Mouse (Mus musculus): ENCODE data around the gene Pde4a. TPM values are rescaled to one million over a fixed set of nuclear protein-coding genes. Genes with fewer than 3 reads are reported as not detected.
"Not testable (repeated sequence)": the region's sequence is repeated elsewhere in the genome, so short reads cannot be mapped to it uniquely, and the experiment has no call there.

The Pde4a gene
- polyA plus RNA-seq, 1 experiment from 2014 or later: 17.3 TPM

- no peak overlapping the region for H3K4me3 ChIP-seq (ENCODE audit: low read depth, low read length)
- no peaks in the 10 kb centered on the region for H3K36me3 ChIP-seq (ENCODE audit: control insufficient read depth, insufficient read depth, low read length)
- ATAC-seq: no peak
- H3K9me3 ChIP-seq (replicated peaks; ENCODE audit: control insufficient read depth, low read length): no peaks in the 10 kb centered on the region
- no peak overlapping the region for H3K27ac ChIP-seq (ENCODE audit: low read depth, low read length)
- H3K9ac ChIP-seq (ENCODE audit: low read length): no peak overlapping the region
- DNase-seq (ENCODE audit: low spot score): no peak
- peaks cover 51% of the 10 kb centered on the region for H3K27me3 ChIP-seq (replicated peaks; ENCODE audit: control insufficient read depth, insufficient read depth, low read length)
- 48% methylated on average over 17 of the region's 17 CpGs for WGBS
- H3K4me2 ChIP-seq (ENCODE audit: low read length): no peak overlapping the region
- H3K4me1 ChIP-seq (ENCODE audit: control insufficient read depth, insufficient read depth, low read length): no peaks in the 10 kb centered on the region
Observed at GRCm38 (mm10) chr9:21249629-21250508, 84.4 kb downstream of the Pde4a start.

- peaks cover 44% of the 10 kb centered on the region for H3K27me3 ChIP-seq (replicated peaks; ENCODE audit: control insufficient read depth, insufficient read depth, low read length)
- no peak overlapping the region for H3K4me3 ChIP-seq (ENCODE audit: low read depth, low read length)
Observed at GRCm38 (mm10) chr9:21250509-21250908, 85.0 kb downstream of the Pde4a start.

GRCm38 (mm10) chr9:21251116-21251735 lies 85.7 kb downstream of the Pde4a start:
- H3K36me3 ChIP-seq (ENCODE audit: control insufficient read depth, insufficient read depth, low read length): no peaks in the 10 kb centered on the region
- WGBS: 75% methylated on average over 13 of the region's 13 CpGs
- H3K4me3 ChIP-seq (ENCODE audit: low read depth, low read length): no peak overlapping the region
- no peak overlapping the region for H3K4me2 ChIP-seq (ENCODE audit: low read length)
- H3K9ac ChIP-seq (ENCODE audit: low read length): no peak overlapping the region
- ATAC-seq (no peak), DNase-seq (ENCODE audit: low spot score) (no peak)
- no peaks in the 10 kb centered on the region for H3K4me1 ChIP-seq (ENCODE audit: control insufficient read depth, insufficient read depth, low read length)
- H3K27me3 ChIP-seq (replicated peaks; ENCODE audit: control insufficient read depth, insufficient read depth, low read length): peaks cover 37% of the 10 kb centered on the region
- H3K27ac ChIP-seq (ENCODE audit: low read depth, low read length): no peak overlapping the region
- no peaks in the 10 kb centered on the region for H3K9me3 ChIP-seq (replicated peaks; ENCODE audit: control insufficient read depth, low read length)

More at GRCm38 (mm10) chr9:21250509-21250908, 85.0 kb downstream of the Pde4a start:
- 50% methylated on average over 2 of the region's 2 CpGs for WGBS
- Histone ChIP-seq H3K36me3 (ENCODE audit: control insufficient read depth, insufficient read depth, low read length) (no peaks in the 10 kb centered on the region), H3K9ac (ENCODE audit: low read length) (no peak overlapping the region), H3K4me2 (ENCODE audit: low read length) (no peak overlapping the region), H3K9me3 (replicated peaks; ENCODE audit: control insufficient read depth, low read length) (no peaks in the 10 kb centered on the region), H3K4me1 (ENCODE audit: control insufficient read depth, insufficient read depth, low read length) (no peaks in the 10 kb centered on the region), H3K27ac (ENCODE audit: low read depth, low read length) (no peak overlapping the region)
- ATAC-seq (no peak), DNase-seq (ENCODE audit: low spot score) (no peak)

GRCm38 (mm10) chr9:21254690-21255089 lies 89.2 kb downstream of the Pde4a start:
- ATAC-seq (no peak), DNase-seq (ENCODE audit: low spot score) (no peak)
- no peak overlapping the region for H3K9ac ChIP-seq (ENCODE audit: low read length)
- H3K4me1 ChIP-seq (ENCODE audit: control insufficient read depth, insufficient read depth, low read length): no peaks in the 10 kb centered on the region
- H3K4me2 ChIP-seq (ENCODE audit: low read length): no peak overlapping the region
- H3K4me3 ChIP-seq (ENCODE audit: low read depth, low read length): no peak overlapping the region
- no peaks in the 10 kb centered on the region for H3K36me3 ChIP-seq (ENCODE audit: control insufficient read depth, insufficient read depth, low read length)
- peaks cover 13% of the 10 kb centered on the region for H3K27me3 ChIP-seq (replicated peaks; ENCODE audit: control insufficient read depth, insufficient read depth, low read length)
- no peak overlapping the region for H3K27ac ChIP-seq (ENCODE audit: low read depth, low read length)
- no peaks in the 10 kb centered on the region for H3K9me3 ChIP-seq (replicated peaks; ENCODE audit: control insufficient read depth, low read length)

GRCm38 (mm10) chr9:21256349-21256748 lies 90.8 kb downstream of the Pde4a start:
- 86% methylated on average over 4 of the region's 4 CpGs for WGBS
- not testable (repeated sequence) for H3K4me1 ChIP-seq (ENCODE audit: control insufficient read depth, insufficient read depth, low read length); H3K27ac ChIP-seq (ENCODE audit: low read depth, low read length); DNase-seq (ENCODE audit: low spot score); H3K27me3 ChIP-seq (replicated peaks; ENCODE audit: control insufficient read depth, insufficient read depth, low read length); H3K4me3 ChIP-seq (ENCODE audit: low read depth, low read length); H3K4me2 ChIP-seq (ENCODE audit: low read length); H3K36me3 ChIP-seq (ENCODE audit: control insufficient read depth, insufficient read depth, low read length); H3K9ac ChIP-seq (ENCODE audit: low read length); H3K9me3 ChIP-seq (replicated peaks; ENCODE audit: control insufficient read depth, low read length); ATAC-seq

GRCm38 (mm10) chr9:21260491-21261040 lies 95.1 kb downstream of the Pde4a start:
- WGBS: 81% methylated on average over 6 of the region's 6 CpGs

GRCm38 (mm10) chr9:21261831-21262230 lies 96.3 kb downstream of the Pde4a start:
- DNase-seq (ENCODE audit: low spot score): no peak

More at GRCm38 (mm10) chr9:21260491-21261040, 95.1 kb downstream of the Pde4a start:
- no peaks in the 10 kb centered on the region for H3K9me3 ChIP-seq (replicated peaks; ENCODE audit: control insufficient read depth, low read length)
- no peak overlapping the region for H3K27ac ChIP-seq (ENCODE audit: low read depth, low read length)
- no peak overlapping the region for H3K4me2 ChIP-seq (ENCODE audit: low read length)
- no peaks in the 10 kb centered on the region for H3K36me3 ChIP-seq (ENCODE audit: control insufficient read depth, insufficient read depth, low read length)
- no peak for DNase-seq (ENCODE audit: low spot score)
- no peak overlapping the region for H3K4me3 ChIP-seq (ENCODE audit: low read depth, low read length)
- ATAC-seq: no peak
- H3K27me3 ChIP-seq (replicated peaks; ENCODE audit: control insufficient read depth, insufficient read depth, low read length): 0 out of 2 replicates have a peak, but pooled peaks cover 3% of the 10 kb centered on the region
- H3K4me1 ChIP-seq (ENCODE audit: control insufficient read depth, insufficient read depth, low read length): no peaks in the 10 kb centered on the region; the same call in 1 of the 2 replicates
- H3K9ac ChIP-seq (ENCODE audit: low read length): no peak overlapping the region

More at GRCm38 (mm10) chr9:21261831-21262230, 96.3 kb downstream of the Pde4a start:
- WGBS: 55% methylated on average over 2 of the region's 2 CpGs
- 0 out of 2 replicates have a peak, but pooled peaks cover 3% of the 10 kb centered on the region for H3K27me3 ChIP-seq (replicated peaks; ENCODE audit: control insufficient read depth, insufficient read depth, low read length)
- peaks cover 8% of the 10 kb centered on the region for H3K4me1 ChIP-seq (ENCODE audit: control insufficient read depth, insufficient read depth, low read length)
- H3K27ac ChIP-seq (ENCODE audit: low read depth, low read length): no peak overlapping the region
- no peak overlapping the region for H3K9ac ChIP-seq (ENCODE audit: low read length)
- ATAC-seq: no peak
- peaks cover 3% of the 10 kb centered on the region; the same call in 1 of the 2 replicates for H3K36me3 ChIP-seq (ENCODE audit: control insufficient read depth, insufficient read depth, low read length)
- no peaks in the 10 kb centered on the region for H3K9me3 ChIP-seq (replicated peaks; ENCODE audit: control insufficient read depth, low read length)
- H3K4me3 ChIP-seq (ENCODE audit: low read depth, low read length): no peak overlapping the region
- no peak overlapping the region for H3K4me2 ChIP-seq (ENCODE audit: low read length)
